Mouse (Mus musculus): Measurements from ENCODE around the gene Qpctl.
"Not testable (repeated sequence)": the region's sequence is repeated elsewhere in the genome, so short reads cannot be mapped to it uniquely, and the experiment has no call there.

Gene Qpctl

GRCm38 (mm10) chr7:19164189-19164588, 15.1 kb upstream of the Qpctl start:
- DNase-seq (ENCODE audit: low read depth, low spot score): no peak

DNA sequence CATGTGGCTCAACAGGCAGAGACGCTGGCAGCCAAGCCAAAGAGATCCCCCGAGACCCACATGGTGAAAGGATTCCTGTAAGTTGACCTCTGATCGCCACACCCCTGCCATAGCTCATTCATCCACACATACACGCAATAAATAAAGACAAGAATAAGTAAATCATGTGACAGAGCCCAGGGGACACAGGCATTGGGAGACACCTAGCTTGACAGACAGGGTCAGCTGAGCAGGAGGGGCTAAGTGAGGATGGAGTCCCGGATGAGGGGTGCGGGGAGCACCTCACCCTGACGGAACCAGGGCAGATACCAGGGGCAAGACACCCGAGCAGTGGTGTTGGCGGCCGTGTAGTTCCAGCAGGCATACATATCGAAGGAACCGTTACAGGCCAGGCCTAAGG, 14.7 kb upstream of the Qpctl start:
- DNase-seq (ENCODE audit: low read depth, low spot score): no peak

- DNase-seq (ENCODE audit: low read depth, low spot score): no peak
Observed at GRCm38 (mm10) chr7:19162928-19163327, 13.8 kb upstream of the Qpctl start.

GRCm38 (mm10) chr7:19160115-19160514, 11.0 kb upstream of the Qpctl start:
- DNase-seq (ENCODE audit: low read depth, low spot score): peak; percentile 35

DNA sequence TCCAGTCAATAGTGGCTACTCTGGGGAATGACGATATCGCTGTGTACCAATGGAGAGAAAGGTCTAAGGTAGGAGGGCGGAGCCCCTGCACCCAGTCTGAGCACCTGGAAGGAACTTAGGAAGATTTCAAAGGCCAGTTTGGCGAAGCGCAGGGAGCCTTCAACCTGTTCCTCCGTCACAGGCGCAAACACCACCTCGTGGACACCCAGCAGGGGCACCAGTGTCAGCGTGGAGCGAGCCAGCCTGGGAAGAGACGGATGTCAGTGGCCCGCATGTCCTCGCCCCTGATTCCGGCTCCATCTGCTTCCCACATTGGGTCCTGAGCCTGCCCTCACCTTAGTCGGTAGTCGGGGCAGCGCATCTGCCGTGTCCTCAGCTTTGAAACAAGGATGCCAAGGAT, 10.3 kb upstream of the Qpctl start:
- DNase-seq (ENCODE audit: low read depth, low spot score): no peak

DNA sequence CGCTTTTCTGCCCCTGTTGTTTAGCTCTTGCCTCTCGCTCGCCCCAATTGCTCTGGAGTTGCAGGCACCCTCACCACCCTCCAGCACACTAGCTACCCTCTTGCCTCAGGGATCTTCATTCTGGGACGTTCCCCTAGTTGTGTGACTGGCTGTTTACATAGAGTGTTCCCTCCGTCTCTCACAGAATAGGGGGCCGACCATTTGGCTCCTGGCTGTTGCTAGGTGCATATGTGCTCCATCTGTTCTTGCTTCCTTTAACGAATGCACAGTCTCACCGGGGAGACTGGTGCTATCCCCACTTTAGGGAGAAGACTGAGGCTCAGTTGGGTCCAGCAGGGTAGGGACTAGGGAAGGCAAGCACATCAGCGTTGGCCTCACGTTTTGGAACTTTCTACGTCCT, 9.5 kb upstream of the Qpctl start:
- DNase-seq (ENCODE audit: low read depth, low spot score): no peak

DNA sequence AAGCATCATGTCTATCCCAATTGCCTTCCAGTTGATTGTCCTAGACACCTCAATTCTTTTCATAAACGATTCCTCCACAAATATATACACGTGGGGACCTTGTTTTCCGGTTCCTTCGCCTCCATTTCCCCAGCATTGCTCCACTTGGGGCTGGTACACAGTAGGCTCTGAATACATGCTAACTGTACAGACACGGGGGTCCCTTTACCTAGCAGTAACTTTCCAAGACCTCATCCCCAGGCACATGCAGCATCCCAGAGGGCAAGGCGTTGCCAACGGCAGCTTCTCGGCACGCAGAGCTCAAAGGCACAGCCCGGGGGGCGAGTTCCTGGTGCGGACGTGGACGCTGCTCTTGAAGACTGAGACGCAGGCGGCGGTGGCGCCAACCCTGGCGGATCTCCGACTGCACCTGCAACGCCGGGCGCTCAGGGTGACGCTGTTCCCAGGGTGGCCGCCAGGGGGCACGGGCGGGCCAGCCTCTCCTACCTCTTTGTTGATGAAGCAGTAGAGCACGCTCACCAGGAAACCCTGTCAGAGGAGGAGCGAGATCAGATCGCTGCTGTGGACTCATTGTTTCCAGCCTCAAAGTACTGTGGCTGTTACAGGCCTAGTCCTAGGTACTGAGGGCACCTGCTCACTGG, 8.2 kb upstream of the Qpctl start:
- peak; percentile 93 for DNase-seq (ENCODE audit: low read depth, low spot score)

GRCm38 (mm10) chr7:19155825-19156475, 6.9 kb upstream of the Qpctl start:
- no peak for DNase-seq (ENCODE audit: low read depth, low spot score)

GRCm38 (mm10) chr7:19154796-19155195, 5.7 kb upstream of the Qpctl start:
- no peak for DNase-seq (ENCODE audit: low read depth, low spot score)

DNA sequence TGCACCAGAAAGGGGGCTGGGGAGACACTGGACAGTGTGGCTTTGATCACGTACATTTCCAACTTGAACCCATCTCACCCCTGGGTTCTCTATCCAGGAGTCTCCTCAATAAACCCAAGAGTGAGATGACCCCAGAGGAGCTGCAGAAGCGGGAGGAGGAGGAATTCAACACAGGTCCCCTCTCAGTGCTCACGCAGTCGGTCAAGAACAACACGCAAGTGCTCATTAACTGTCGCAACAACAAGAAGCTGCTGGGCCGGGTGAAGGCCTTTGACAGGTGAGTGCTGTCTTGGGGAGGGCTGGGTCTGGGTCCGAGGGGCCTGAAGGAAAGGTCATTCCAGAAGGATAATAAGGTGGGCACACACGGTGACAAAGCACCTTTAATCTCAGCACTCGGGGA, 2.0 kb upstream of the Qpctl start:
- not testable (repeated sequence) for DNase-seq (ENCODE audit: low read depth, low spot score)

DNA sequence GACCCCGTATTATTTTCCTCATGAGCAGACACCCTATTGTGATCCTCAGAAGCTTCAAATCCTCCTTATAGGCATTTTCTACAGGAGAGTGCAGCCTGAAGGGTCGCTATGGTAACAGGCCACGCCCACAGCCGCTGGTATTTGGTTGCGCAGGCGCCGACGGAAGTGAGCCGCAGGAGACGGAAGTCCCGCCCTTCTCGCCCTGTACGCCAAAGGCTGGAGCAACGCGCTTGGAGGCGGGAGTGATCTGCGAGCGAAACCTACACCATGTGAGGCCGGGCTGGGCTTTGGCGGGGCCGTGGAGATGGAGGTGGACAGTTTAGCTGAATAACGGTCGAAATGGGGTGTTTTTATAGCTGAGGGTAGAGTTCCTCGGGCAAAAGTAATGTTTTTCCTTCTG, 535 bp upstream of the Qpctl start, which contains the start of gene Snrpd2:
Snrpd2 (plus strand) TSS at position 97 of the 400 bp plus-strand sequence.
- DNase-seq (ENCODE audit: low read depth, low spot score): peak; percentile 98

GRCm38 (mm10) chr7:19148180-19148874, 764 bp downstream of the Qpctl start:
- no peak for DNase-seq (ENCODE audit: low read depth, low spot score)

DNA sequence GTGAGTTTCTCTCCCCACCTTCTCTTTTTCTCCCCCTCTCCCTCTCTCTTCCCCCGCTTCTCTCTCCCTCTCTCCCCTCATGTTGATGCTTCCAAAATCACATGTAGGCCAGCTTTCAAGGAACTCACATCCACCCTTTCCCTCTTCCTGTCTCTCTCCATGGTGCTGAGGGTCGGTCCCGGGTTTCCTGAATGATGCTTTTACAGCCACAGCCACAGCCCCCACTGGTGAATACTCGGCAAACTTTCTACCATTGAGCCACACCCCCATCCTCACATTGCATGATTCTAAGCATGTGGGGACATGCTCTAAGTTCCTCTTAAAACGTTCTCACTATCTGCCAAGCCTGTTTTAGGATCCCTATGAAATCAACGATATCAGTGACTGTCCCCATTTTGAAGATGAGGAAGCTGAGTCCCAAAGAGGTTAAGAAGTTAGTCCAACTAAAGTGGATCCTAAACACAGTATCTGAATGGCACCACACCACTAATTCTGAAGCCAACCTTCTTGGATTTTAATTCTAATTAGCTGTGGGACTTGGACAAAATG, 1.5 kb downstream of the Qpctl start:
- DNase-seq (ENCODE audit: low read depth, low spot score): no peak

DNA sequence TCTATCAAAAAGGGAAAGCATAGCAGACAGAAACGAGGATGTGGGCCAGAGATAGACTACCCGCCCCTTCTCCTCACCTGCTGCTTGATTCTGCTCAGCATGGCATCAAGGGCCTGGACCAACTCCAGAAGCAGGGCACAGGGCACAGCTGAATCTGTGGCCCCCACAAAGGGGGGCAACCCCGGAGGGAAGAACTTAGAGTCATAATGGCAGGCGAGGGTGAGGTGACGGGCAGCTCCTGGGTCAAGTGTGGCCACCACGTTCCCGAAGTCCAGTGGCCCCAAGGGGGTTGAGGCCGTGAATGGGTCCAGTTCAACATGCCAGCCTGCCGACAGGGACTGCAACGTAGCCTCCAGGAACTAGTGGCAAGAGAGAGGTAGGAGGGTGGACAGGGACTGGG, 2.3 kb downstream of the Qpctl start:
- no peak for DNase-seq (ENCODE audit: low read depth, low spot score)

GRCm38 (mm10) chr7:19137380-19137779, 11.7 kb downstream of the Qpctl start:
- DNase-seq (ENCODE audit: low read depth, low spot score): peak; percentile 63

GRCm38 (mm10) chr7:19136673-19137334, 12.3 kb downstream of the Qpctl start:
- no peak for DNase-seq (ENCODE audit: low read depth, low spot score)

GRCm38 (mm10) chr7:19136168-19136567, 12.9 kb downstream of the Qpctl start:
- no peak for DNase-seq (ENCODE audit: low read depth, low spot score)

GRCm38 (mm10) chr7:19131324-19131848, 17.7 kb downstream of the Qpctl start:
- DNase-seq (ENCODE audit: low read depth, low spot score): peak; percentile 95

- peak; percentile 39 for DNase-seq (ENCODE audit: low read depth, low spot score)
Observed at GRCm38 (mm10) chr7:19130657-19131056, 18.4 kb downstream of the Qpctl start.

GRCm38 (mm10) chr7:19129396-19129795, 19.7 kb downstream of the Qpctl start:
- DNase-seq (ENCODE audit: low read depth, low spot score): peak; percentile 47

GRCm38 (mm10) chr7:19127744-19128143, 21.3 kb downstream of the Qpctl start:
- DNase-seq (ENCODE audit: low read depth, low spot score): no peak

DNA sequence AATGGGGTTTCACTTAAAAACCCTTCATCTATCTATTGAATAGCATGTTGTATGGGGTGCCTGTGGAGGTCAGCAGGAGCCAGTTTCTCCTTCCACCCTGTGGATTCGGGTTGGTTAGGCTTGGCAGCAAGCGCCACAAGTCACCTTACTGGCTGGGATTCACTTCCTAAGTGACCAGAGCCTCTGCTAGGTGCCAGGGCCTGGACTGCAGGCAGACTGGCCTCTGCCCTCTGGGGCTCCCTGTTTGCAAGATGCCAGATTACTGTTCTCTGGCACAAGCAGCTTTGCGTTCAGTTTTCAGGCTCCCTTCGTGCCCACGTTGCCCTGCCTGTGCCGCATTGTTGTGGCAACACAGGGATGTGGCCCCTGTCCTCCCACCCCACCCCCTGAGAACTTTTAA, 24.4 kb downstream of the Qpctl start:
- DNase-seq (ENCODE audit: low read depth, low spot score): no peak

Data from CD4-positive helper T cell, adult 2 months (primary cell).